Mouse (Mus musculus) B cell, adult 67 days (primary cell): ENCODE data around the gene Acsm4. TPM values are rescaled to one million over a fixed set of nuclear protein-coding genes. Genes with fewer than 3 reads are reported as not detected.

ENCODE experiments used
- total RNA-seq, 2 experiments: library from RNA; stranded (reverse); gene quantifications; 4 replicates each; pipeline ENCODE4 v1.2.4; 2023

The Acsm4 gene
- total RNA-seq: not detected

DNA sequence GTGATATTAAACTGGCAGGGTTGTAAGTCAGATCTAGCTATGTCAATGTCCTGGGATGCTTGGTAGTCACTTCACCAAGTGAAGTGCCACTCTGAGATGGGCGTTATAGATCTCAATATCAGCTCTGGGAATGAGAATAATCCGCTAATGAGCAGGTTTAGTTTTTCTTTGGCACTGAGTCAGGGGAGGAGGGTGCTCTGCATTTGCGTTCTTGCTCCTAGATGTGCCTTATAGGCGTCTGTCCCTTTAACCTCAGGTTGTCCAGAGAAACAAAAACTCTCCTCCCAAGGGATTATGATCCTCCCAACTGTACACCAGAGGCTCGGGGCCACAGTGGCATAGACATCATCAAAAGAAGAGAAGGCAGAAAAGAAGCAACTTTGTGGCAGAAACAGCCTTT, at the start of gene Acsm4:
TSS of gene Acsm4 (plus strand) at position 301 of the 400 bp plus-strand sequence.

DNA sequence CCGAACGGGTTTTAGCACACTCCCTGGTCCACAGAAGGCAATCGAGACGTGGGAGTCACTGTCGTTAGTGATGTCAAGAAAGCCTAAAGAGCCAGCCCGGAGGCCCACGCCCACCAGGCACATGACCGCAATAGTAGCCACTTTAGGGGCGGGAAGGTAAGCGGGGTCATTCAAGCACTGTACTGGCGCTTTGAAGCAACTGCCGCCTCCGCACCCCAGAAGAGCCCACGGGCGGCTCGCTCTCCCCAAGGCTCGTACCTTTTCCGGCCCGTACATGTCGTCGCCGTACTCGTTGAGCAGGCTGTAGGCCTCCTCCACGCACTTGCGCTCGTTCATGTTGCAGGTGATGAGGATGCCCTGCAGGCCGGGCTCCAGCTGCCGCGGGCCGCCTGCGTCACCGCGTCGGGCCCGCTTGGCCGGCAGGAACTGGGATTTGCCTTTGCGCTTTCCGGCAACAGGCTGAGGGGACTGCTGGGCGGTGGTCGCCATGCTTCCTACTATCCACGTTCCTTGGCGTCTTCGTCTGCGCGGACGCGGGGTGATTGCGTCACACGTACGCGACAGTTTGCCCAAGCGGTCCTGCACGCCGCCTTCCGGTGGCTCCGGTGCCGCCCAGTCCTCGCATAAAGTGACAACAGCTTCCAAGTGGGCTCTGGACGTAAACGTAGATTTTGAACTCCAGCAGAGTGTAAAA, 30.6 kb downstream of the Acsm4 start, which contains the start of gene Thumpd1:
TSS of gene Thumpd1 (minus strand) at position 546 of the 694 bp plus-strand sequence.

DNA sequence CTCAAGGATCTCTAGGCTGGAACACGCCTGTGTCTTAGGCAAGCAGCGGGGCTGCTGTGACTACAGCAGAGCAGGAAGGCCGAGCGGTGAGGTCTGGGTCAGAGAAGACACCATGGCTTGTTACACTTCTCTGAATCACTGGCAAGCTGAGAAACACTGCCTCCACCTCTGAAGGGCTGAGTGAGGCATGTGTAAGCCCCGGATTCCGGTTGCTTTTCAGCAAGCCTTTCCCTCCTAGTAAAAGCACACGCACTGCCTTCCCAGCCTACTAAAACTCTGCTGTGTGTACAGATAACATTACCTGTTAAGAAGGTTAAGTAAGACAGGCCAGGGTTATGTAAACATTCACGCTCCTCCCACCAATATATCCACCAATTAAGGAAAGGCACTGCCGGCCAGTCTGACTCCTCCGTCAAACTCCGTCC, 70.7 kb downstream of the Acsm4 start, which contains the start of gene Acsm3:
TSS of gene Acsm3 (plus strand) at position 397 of the 425 bp plus-strand sequence.

Other genes starting within 250 kb of the Acsm4 start
- not detected for gene Gp2, start 230.7 kb upstream of the Acsm4 start, total RNA-seq
- gene Umod, start 210.7 kb upstream of the Acsm4 start, total RNA-seq: not detected
- not detected for gene Acsm5, start 170.6 kb upstream of the Acsm4 start, total RNA-seq
- not detected for gene Pdilt, start 166.5 kb upstream of the Acsm4 start, total RNA-seq
- not detected for gene Acsm2, start 135.7 kb upstream of the Acsm4 start, total RNA-seq
- not detected for gene Acsm1, start 83.0 kb upstream of the Acsm4 start, total RNA-seq
- gene Thumpd1, start 30.8 kb downstream of the Acsm4 start, total RNA-seq: 10 to 100 TPM; 69.8 to 84.5 TPM
- not detected for gene Acsm3, start 70.9 kb downstream of the Acsm4 start, total RNA-seq
- gene Rexo5, start 104.0 kb downstream of the Acsm4 start, total RNA-seq: 1 to 10 TPM; 8.8 to 9.8 TPM
- 1 to 10 TPM; 4.7 to 6.2 TPM for gene Eri2, start 104.0 kb downstream of the Acsm4 start, total RNA-seq
- 1 to 10 TPM; 3.5 to 5.7 TPM for gene Lyrm1, start 205.8 kb downstream of the Acsm4 start, total RNA-seq
- gene Dcun1d3, start 206.3 kb downstream of the Acsm4 start, total RNA-seq: 10 to 100 TPM; 14.8 to 16.5 TPM